Mouse (Mus musculus): ENCODE measurements at regions not wholly inside any gene's neighbourhood (a gene's known extent, or its start where the extent isn't known, plus 50 kb on each side); places are given as distances from the start of the nearest gene placed in this dataset.

GRCm38 (mm10) chr11:45791696-45792095 is 60.2 kb upstream of the Clint1 start:
- DNase-seq (ENCODE audit: low spot score) = no peak

GRCm38 (mm10) chr11:45794361-45794981 is 57.4 kb upstream of the Clint1 start:
- DNase-seq (ENCODE audit: low spot score) = no peak

- no peak for DNase-seq (ENCODE audit: low spot score)
Observed at GRCm38 (mm10) chr11:45795322-45795721, 56.5 kb upstream of the Clint1 start.

- DNase-seq (ENCODE audit: low spot score) = peak; percentile 74
Observed at GRCm38 (mm10) chr11:45795731-45796130, 56.1 kb upstream of the Clint1 start.

DNA sequence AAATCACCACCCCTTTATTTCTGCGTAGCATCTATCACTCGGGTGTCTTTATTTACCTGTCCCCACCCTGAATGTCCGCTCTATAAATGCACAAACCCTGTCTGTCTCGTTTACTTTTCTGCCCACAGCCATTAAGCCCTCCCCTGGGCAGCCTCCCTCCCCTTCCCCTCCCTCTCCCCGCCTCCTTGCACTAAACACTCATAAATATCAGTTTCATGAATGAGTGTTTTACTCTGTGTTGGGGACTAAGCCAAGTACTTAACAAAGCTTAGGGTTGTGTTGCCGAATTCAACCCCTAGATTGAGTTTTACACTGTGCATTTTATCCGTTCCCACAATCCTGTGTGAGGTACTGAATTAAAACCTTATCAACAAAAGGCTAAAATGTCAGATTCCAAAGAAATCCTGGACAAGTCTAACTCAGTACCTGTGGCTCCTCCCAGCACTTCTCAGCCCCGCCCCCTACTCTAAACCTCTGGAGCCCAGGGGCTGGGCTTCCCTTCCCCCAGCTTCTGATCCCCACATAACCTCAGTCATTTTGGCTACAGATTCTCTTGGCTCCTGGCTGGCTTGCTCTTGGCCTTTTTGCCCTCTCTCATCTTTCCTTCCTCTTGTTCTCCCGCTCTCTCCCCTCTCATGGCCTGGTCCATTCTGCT is 52.0 kb upstream of the Clint1 start:
- no peak for DNase-seq (ENCODE audit: low spot score)

Data from layer of hippocampus, adult 11-12 months (tissue).